Mouse (Mus musculus) heart, postnatal 10 days (tissue): ENCODE data around the gene Abcc3. TPM values are rescaled to one million over a fixed set of nuclear protein-coding genes. Genes with fewer than 3 reads are reported as not detected.
"Not testable (repeated sequence)": the region's sequence is repeated elsewhere in the genome, so short reads cannot be mapped to it uniquely, and the experiment has no call there.

Source experiments
- DNase-seq, 2 experiments: peaks; one replicate each; pipeline ENCODE4 v3.0.0; 2021
- intact Hi-C: fragments of 180-260 bp; cut with DNase I; formaldehyde crosslinking; loops from one replicate; pipeline ENCODE4 v1.15.1; 2025
- total RNA-seq, 2 experiments: library from RNA; stranded (reverse); gene quantifications; 2 replicates each; pipeline ENCODE4 v1.2.3; 2021

The Abcc3 gene
- total RNA-seq, 2 experiments from 2014 or later: 2.8 TPM

GRCm38 (mm10) chr11:94404641-94405260 is 12.0 kb upstream of the Abcc3 start:
- intact Hi-C loops: loop anchor here (1.0 to 10.0 kb wide), 4 partner anchors 64 to 280 kb away; no protein-coding TSS in a partner anchor
- peak; percentile 81 to 91 for DNase-seq

GRCm38 (mm10) chr11:94404178-94404577 is 11.4 kb upstream of the Abcc3 start:
- intact Hi-C loops: loop anchor here (1.0 to 10.0 kb wide), 4 partner anchors 63 to 279 kb away; no protein-coding TSS in a partner anchor
- no peak for DNase-seq

GRCm38 (mm10) chr11:94403757-94404156 is 11.0 kb upstream of the Abcc3 start:
- no peak for DNase-seq
- intact Hi-C loops: loop anchor here (1.0 to 10.0 kb wide), 4 partner anchors 63 to 279 kb away; no protein-coding TSS in a partner anchor

- DNase-seq: no peak
- intact Hi-C loops: loop anchor here (10.0 kb wide), 2 partner anchors 168 to 278 kb away; no protein-coding TSS in a partner anchor
Measured at GRCm38 (mm10) chr11:94402731-94403130, 9.9 kb upstream of the Abcc3 start.

GRCm38 (mm10) chr11:94402029-94402428 is 9.2 kb upstream of the Abcc3 start:
- not testable (repeated sequence) for DNase-seq
- intact Hi-C loops: loop anchor here (10.0 kb wide), 2 partner anchors 167 to 277 kb away; no protein-coding TSS in a partner anchor

- DNase-seq: no peak
- intact Hi-C loops: loop anchor here (10.0 kb wide), 2 partner anchors 166 to 276 kb away; no protein-coding TSS in a partner anchor
Measured at GRCm38 (mm10) chr11:94400996-94401395, 8.2 kb upstream of the Abcc3 start.

- peak in 1 of 2 experiments; percentile 24 for DNase-seq
- intact Hi-C loops: no loop called here
Measured at GRCm38 (mm10) chr11:94394107-94394506, 1.3 kb upstream of the Abcc3 start.

- intact Hi-C loops: loop anchor here (2.0 kb wide), 1 partner anchor 39 kb away; no protein-coding TSS in a partner anchor
- not testable (repeated sequence) for DNase-seq
Measured at GRCm38 (mm10) chr11:94393490-94393889, 693 bp upstream of the Abcc3 start.

GRCm38 (mm10) chr11:94391661-94392060 is 1.1 kb downstream of the Abcc3 start:
- DNase-seq: no peak
- intact Hi-C loops: loop anchor here (2.0 kb wide), 1 partner anchor 37 kb away; no protein-coding TSS in a partner anchor

GRCm38 (mm10) chr11:94390825-94391224 is 2.0 kb downstream of the Abcc3 start:
- intact Hi-C loops: no loop called here
- no peak for DNase-seq

GRCm38 (mm10) chr11:94389724-94390396 is 2.9 kb downstream of the Abcc3 start:
- no peak for DNase-seq
- intact Hi-C loops: no loop called here

GRCm38 (mm10) chr11:94389021-94389420 is 3.8 kb downstream of the Abcc3 start:
- intact Hi-C loops: no loop called here
- no peak for DNase-seq

GRCm38 (mm10) chr11:94387756-94388155 is 5.0 kb downstream of the Abcc3 start:
- intact Hi-C loops: no loop called here
- DNase-seq: no peak

GRCm38 (mm10) chr11:94385977-94386771 is 6.6 kb downstream of the Abcc3 start:
- peak; percentile 49 to 58 for DNase-seq
- intact Hi-C loops: no loop called here

GRCm38 (mm10) chr11:94379736-94380135 is 13.1 kb downstream of the Abcc3 start:
- no peak for DNase-seq
- intact Hi-C loops: no loop called here

GRCm38 (mm10) chr11:94379061-94379460 is 13.7 kb downstream of the Abcc3 start:
- intact Hi-C loops: no loop called here
- DNase-seq: no peak

GRCm38 (mm10) chr11:94374276-94374948 is 18.4 kb downstream of the Abcc3 start:
- DNase-seq: no peak
- intact Hi-C loops: no loop called here

GRCm38 (mm10) chr11:94370809-94371208 is 22.0 kb downstream of the Abcc3 start:
- intact Hi-C loops: no loop called here
- DNase-seq: no peak

GRCm38 (mm10) chr11:94369981-94370380 is 22.8 kb downstream of the Abcc3 start:
- intact Hi-C loops: no loop called here
- no peak for DNase-seq

GRCm38 (mm10) chr11:94365340-94365739 is 27.5 kb downstream of the Abcc3 start:
- DNase-seq: no peak
- intact Hi-C loops: no loop called here
